Mouse (Mus musculus) testis, adult 2 months (tissue): ENCODE results near the gene Flt1.

Source experiments
- CTCF ChIP-seq: fragments of 200-500 bp; IDR thresholded peaks from 2 replicates; pipeline ENCODE4 v1.5.1; 2012; ENCODE audit warnings: low read depth, mild to moderate bottlenecking, inconsistent platforms, low read length, moderate library complexity; ENCODE audit not compliant: control insufficient read depth, insufficient read depth, insufficient replicate concordance
- POLR2A ChIP-seq: fragments of 200-500 bp; IDR thresholded peaks from 2 replicates; pipeline ENCODE4 v1.6.1; 2012; ENCODE audit warnings: low read depth, mild to moderate bottlenecking, inconsistent platforms, low read length, moderate library complexity; ENCODE audit not compliant: control insufficient read depth

GRCm38 (mm10) chr5:147692622-147693021 is 33.2 kb downstream of the Flt1 start:
- peak; percentile 50; the same call in 1 of the 2 replicates for TF ChIP-seq CTCF
- no peak for TF ChIP-seq POLR2A
